Mouse (Mus musculus) midbrain, embryonic 13.5 days (tissue): ENCODE results near the gene Jtb. TPM values are rescaled to one million over a fixed set of nuclear protein-coding genes. Genes with fewer than 3 reads are reported as not detected.
A peak's percentile ranks its signal among the peaks of the same experiment; 100 is the strongest.

Experiments used
- ATAC-seq: fragments of 200-750 bp; cut with Nextera tagmentation; 2 replicates; pipeline ENCODE4 v1.8.0; 2017; ENCODE audit warnings: mild to moderate bottlenecking, moderate TSS enrichment, moderate library complexity
- H3K27ac ChIP-seq: fragments of 300-500 bp; sonication (generic); 2 replicates; pipeline ENCODE4 v1.5.1; 2015; ENCODE audit warnings: inconsistent platforms, mild to moderate bottlenecking, moderate library complexity
- H3K27me3 ChIP-seq: fragments of 300-500 bp; sonication (generic); 2 replicates; pipeline ENCODE4 v1.6.1; 2015; ENCODE audit warnings: mild to moderate bottlenecking, inconsistent platforms
- H3K36me3 ChIP-seq: fragments of 300-500 bp; sonication (generic); 2 replicates; pipeline ENCODE4 v1.6.1; 2015; ENCODE audit warnings: mild to moderate bottlenecking, inconsistent platforms
- H3K4me1 ChIP-seq: fragments of 300-500 bp; sonication (generic); replicated peaks from 2 replicates; pipeline ENCODE4 v1.6.1; 2015; ENCODE audit warnings: inconsistent platforms
- H3K4me2 ChIP-seq: fragments of 300-500 bp; sonication (generic); replicated peaks from 2 replicates; pipeline ENCODE4 v1.6.1; 2015; ENCODE audit warnings: moderate library complexity, mild to moderate bottlenecking, inconsistent platforms
- H3K4me3 ChIP-seq: fragments of 300-500 bp; sonication (generic); replicated peaks from 2 replicates; pipeline ENCODE4 v1.5.1; 2015; ENCODE audit warnings: mild to moderate bottlenecking, inconsistent platforms
- H3K9ac ChIP-seq: fragments of 300-500 bp; sonication (generic); replicated peaks from 2 replicates; pipeline ENCODE4 v1.6.1; 2015; ENCODE audit warnings: mild to moderate bottlenecking, inconsistent platforms
- H3K9me3 ChIP-seq: fragments of 300-500 bp; sonication (generic); 2 replicates; pipeline ENCODE4 v1.6.1; 2016; ENCODE audit warnings: mild to moderate bottlenecking, inconsistent platforms
- WGBS: fragments of 180-500 bp; shearing (Covaris S2); methylation state at CpG from one replicate; pipeline ENCODE4 v1.1.7; 2015; 5-methylcytosine and 5-hydroxymethylcytosine counted together
- polyA plus RNA-seq: library from polyadenylated mRNA; unstranded; fragments of >200 nt; fragmentation: Nextera tagmentation; extraction: Ambion mirVana; gene quantifications from 2 replicates; pipeline ENCODE4 v1.2.1, GENCODE M21; 2015

Gene Jtb
- polyA plus RNA-seq, 1 experiment from 2014 or later: 97.6 TPM

DNA sequence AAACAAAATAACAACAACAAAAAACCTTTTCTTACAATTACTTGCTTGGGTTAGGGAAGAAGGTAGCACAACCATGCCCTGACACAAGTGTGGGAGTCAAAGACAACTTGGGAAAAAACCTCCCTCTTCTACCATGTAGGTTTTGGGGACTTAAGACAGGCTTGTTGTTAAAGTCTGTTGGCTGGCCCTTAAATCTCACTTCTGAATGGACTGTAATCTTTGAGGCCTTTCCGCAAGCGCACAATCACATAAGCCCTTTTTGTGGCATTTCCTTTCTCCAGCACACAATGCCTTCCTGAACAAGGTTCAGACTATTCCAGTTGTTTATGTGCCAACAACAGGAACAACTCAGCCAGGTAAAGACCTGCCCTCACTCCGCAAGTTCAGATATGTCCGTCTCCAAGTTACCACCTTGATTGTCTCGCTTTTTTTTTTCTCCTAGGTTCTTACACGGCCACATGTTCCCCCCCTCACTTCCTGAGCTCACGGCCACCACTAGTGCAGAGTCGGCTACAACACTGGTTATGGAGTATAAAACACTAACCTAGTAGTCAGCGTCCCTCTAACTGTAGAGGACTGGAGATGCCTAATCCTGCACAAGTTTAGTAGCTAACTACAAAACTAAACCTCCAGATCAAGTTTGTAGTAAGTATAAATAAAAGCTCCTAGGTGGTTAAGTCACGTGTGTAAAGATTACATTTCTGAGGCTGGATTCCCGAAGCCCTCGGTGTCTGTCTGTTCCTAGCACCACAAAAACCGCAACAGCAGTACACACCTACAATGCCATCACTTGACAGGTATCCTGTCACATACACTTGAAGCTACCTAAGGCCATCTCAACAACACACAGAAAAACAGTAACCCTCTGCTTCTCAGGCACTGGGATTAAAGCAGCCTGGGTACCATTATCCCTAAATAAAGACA is 19.7 kb upstream of the Jtb start:
- Histone ChIP-seq H3K9me3 (no peaks in the 10 kb centered on the region), H3K4me1 (peaks cover 33% of the 10 kb centered on the region), H3K4me2 (peak overlapping the region; percentile 89), H3K9ac (peak overlapping the region; percentile 88), H3K4me3 (peak overlapping the region; percentile 84), H3K27me3 (no peaks in the 10 kb centered on the region), H3K36me3 (peaks cover 51% of the 10 kb centered on the region), H3K27ac (no peak overlapping the region)
- 89% methylated on average over 13 of the region's 13 CpGs for WGBS
- ATAC-seq: no peak

DNA sequence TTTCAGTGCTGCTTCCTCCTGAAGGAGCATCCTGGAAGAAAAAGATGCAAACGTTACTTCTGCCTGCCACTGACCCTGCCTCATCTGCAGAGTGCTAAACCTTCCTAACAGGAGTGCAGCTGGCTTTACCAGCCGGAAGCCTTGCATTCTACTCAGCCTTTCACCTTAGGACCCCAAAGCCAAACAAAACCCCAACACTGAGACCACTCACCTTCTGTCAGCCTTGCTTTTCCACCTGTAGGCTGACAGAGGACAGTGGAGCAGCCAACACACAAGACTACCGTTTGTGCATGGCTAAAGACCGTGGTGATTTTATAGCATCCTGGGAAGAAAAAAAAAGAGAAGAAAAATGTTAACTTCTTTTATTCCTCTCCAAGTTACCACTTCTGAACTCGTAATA is 18.7 kb upstream of the Jtb start:
- no peaks in the 10 kb centered on the region for H3K9me3 ChIP-seq
- ATAC-seq: no peak
- no peak overlapping the region; the same call in none of the 2 replicates for H3K27ac ChIP-seq
- H3K9ac ChIP-seq: peak overlapping the region; percentile 88
- no peaks in the 10 kb centered on the region for H3K27me3 ChIP-seq
- H3K4me3 ChIP-seq: peak overlapping the region; percentile 84
- H3K4me2 ChIP-seq: peak overlapping the region; percentile 89
- WGBS: 18% methylated on average over 5 of the region's 5 CpGs
- peaks cover 33% of the 10 kb centered on the region for H3K4me1 ChIP-seq
- peaks cover 43% of the 10 kb centered on the region for H3K36me3 ChIP-seq

DNA sequence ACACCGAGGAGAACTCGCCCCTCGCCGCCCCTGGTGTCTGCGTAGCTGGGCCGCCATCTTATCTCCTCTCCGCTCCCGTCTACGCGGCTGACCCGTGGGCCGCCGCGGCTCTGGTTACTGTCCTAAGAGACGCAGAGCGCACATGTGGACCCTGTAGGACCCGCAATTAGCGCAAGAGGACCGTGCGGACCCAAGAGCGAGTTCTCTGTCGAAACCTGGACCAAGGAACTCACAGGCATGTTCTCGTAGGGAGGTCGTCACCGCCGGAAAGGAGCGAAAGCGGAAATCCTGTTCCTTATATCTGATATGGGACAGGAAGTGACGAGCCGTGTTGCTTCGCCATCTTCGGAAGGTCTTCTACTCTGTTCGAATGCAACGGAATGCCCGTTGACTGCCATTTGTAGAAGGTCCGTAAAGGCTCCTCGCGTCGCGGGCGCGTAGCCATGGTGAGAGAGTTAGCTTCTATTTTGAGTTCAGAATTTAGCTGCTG is 18.0 kb upstream of the Jtb start, which contains the start of the genes Rps27 and Rab13:
Rps27 (minus strand) TSS at position 275 of the 490 bp plus-strand sequence.
Rab13 (plus strand) TSS at position 319 of the 490 bp plus-strand sequence.
- no peaks in the 10 kb centered on the region for H3K27me3 ChIP-seq
- H3K9ac ChIP-seq: peak within 1 kb of the TSS; percentile 88
- H3K4me2 ChIP-seq: peak within 1 kb of the TSS; percentile 89
- no peaks in the 10 kb centered on the region for H3K9me3 ChIP-seq
- peak within 1 kb of the TSS; percentile 84 for H3K4me3 ChIP-seq
- peak within 1 kb of the TSS; percentile 87 for H3K27ac ChIP-seq
- ATAC-seq: peak; percentile 97
- under 1% methylated on average over 42 of the region's 42 CpGs for WGBS
- H3K36me3 ChIP-seq: peaks cover 36% of the 10 kb centered on the region
- peaks cover 33% of the 10 kb centered on the region for H3K4me1 ChIP-seq

DNA sequence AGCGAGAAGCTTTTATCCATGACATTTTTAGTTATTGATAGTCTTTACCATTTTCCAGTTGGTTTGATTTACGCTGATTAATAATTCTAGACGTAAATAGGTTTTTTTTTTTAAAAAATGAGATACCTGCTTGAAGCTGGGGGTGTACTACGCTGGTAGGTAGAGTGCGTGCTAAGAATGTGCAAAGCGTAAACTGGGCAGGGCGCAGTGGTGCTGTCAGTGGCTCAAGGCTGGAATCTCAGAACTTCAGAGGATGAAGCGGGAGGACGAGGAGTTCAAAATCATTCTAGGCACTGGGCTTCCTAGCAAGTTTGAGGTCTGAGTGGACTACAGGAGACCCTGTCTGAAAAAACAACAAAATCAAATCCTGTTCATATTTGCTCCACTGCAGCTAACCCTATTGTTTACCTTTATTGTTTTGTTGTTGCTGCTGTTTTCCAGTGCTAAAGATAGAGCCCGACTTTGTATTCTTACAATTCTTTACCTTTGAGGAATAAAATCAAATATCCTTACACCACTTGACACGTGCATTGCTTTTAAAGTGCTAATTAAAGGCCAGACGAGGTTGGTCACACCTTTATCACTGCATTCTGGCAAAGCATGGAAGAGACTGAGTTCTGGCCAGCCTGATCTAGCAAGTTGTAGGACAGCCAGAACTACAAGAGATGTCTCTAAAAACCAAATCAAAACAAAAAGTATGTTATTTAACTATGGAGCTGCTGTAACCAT is 17.3 kb upstream of the Jtb start:
- no peaks in the 10 kb centered on the region for H3K9me3 ChIP-seq

DNA sequence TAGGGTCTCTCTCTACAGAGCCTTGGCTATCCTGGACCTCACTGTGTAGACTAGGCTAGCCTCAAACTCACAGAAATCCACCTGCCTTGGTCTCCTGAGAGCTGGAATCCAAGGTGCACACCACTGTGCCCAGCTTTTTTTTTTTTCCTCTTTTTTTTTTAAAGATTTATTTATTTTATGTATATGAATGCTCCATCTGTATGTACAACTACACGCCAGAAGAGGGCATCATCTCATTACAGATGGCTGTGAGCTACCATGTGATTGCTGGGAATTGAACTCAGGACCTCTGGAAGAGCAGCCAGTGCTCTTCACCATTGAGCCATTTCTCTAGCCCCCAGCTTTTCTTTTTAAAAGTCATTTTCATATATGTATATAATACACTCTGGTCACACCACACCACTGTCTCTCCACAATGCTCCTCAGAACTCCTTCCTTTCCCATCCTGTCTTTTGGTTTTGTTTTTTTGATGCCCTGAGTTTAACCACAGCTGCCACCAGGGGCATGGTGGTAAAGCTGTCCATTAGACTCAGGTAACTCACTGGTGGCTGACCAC is 15.5 kb upstream of the Jtb start:
- peaks cover 15% of the 10 kb centered on the region for H3K36me3 ChIP-seq
- peaks cover 40% of the 10 kb centered on the region for H3K4me1 ChIP-seq
- H3K9me3 ChIP-seq: no peaks in the 10 kb centered on the region
- 48% methylated on average over 1 of the region's 1 CpGs for WGBS
- H3K4me2 ChIP-seq: no peak overlapping the region
- no peak overlapping the region for H3K27ac ChIP-seq
- H3K27me3 ChIP-seq: no peaks in the 10 kb centered on the region
- no peak overlapping the region for H3K4me3 ChIP-seq
- ATAC-seq: no peak
- no peak overlapping the region for H3K9ac ChIP-seq

More for the DNA sequence above, 17.3 kb upstream of the Jtb start:
- Histone ChIP-seq H3K4me1 (peaks cover 33% of the 10 kb centered on the region), H3K36me3 (peaks cover 29% of the 10 kb centered on the region), H3K4me2 (peak overlapping the region; percentile 89), H3K27me3 (no peaks in the 10 kb centered on the region), H3K4me3 (peak overlapping the region; percentile 84), H3K27ac (peak overlapping the region; percentile 55), H3K9ac (peak overlapping the region; percentile 88)
- 11% methylated on average over 12 of the region's 12 CpGs for WGBS
- ATAC-seq: peak; percentile 75

DNA sequence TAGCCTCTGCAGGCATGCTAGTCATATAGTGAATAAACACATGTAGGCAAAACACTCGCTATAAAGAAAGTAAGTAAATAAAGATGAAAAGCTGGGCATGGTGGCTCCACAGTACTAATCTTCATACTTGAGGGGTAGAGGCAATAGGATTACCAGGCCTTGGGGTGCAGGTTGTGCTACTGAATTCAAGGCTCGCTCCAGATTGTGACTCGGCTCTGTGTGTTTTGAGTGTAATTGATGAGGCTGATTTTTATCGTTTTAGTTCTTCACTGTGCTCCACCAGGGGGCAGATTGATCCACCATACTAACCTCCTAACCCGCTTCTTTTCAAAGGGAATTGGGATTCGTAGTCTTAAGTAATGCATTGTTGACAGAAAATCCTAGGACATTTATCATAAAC is 11.3 kb upstream of the Jtb start:
- 14% methylated on average over 6 of the region's 6 CpGs for WGBS
- peak; percentile 53 for ATAC-seq
- peak overlapping the region; percentile 56 for H3K27ac ChIP-seq
- H3K4me3 ChIP-seq: peak overlapping the region; percentile 43
- H3K9ac ChIP-seq: peak overlapping the region; percentile 71; the same call in 1 of the 2 replicates
- H3K27me3 ChIP-seq: no peaks in the 10 kb centered on the region
- H3K36me3 ChIP-seq: peaks cover 5% of the 10 kb centered on the region; the same call in 1 of the 2 replicates
- peak overlapping the region; percentile 78 for H3K4me2 ChIP-seq
- peaks cover 17% of the 10 kb centered on the region for H3K4me1 ChIP-seq
- no peaks in the 10 kb centered on the region for H3K9me3 ChIP-seq

DNA sequence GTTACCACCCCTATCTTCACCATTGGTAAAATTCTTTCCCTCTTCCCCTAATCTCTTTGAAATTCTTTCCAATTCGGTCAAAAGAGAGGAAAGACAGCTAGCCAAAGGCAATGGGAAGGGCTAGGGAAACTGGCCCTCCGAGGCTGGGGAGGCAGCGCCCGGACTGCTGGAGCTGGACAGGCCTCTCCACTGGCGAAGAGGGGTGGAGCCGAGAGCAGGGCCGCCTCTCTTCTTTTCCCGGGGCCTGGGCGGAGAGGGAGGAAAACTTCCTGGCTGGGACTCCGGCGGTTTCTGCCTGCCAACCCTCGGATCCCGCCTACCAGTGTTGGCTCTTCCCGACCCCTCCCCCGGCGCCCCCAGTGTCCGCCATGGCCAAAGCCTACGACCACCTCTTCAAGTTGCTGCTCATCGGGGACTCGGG is 10.9 kb upstream of the Jtb start:
- peak; percentile 86 for ATAC-seq
- H3K27ac ChIP-seq: peak overlapping the region; percentile 56; the same call in 1 of the 2 replicates
- peak overlapping the region; percentile 78 for H3K4me2 ChIP-seq
- peak overlapping the region; percentile 43 for H3K4me3 ChIP-seq
- WGBS: under 1% methylated on average over 20 of the region's 20 CpGs
- peak overlapping the region; percentile 71 for H3K9ac ChIP-seq
- no peaks in the 10 kb centered on the region for H3K27me3 ChIP-seq
- H3K9me3 ChIP-seq: no peaks in the 10 kb centered on the region
- peaks cover 17% of the 10 kb centered on the region for H3K4me1 ChIP-seq
- H3K36me3 ChIP-seq: peaks cover 8% of the 10 kb centered on the region

DNA sequence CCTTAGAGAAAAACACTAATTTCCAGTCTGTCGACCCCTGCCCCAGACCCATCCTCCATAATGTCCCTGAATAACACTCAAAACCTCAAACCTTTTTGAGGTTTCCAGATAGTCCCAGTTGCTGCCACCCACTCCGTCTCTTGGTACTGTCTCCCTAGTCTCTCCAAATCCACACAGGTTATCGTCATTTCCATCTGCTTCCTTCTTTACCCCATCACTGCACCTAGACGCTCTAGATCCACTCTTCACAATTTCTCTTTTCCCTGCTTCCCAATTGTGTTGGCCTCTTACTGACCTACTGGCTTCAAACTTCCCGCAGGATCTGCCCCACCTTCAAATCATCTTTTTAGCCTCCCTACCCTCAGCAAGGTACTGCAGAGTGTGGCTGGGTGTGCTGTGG is 10.3 kb upstream of the Jtb start:
- Histone ChIP-seq H3K27ac (no peak overlapping the region), H3K4me3 (peak overlapping the region; percentile 43), H3K9me3 (no peaks in the 10 kb centered on the region), H3K4me2 (peak overlapping the region; percentile 78), H3K9ac (no peak overlapping the region), H3K4me1 (peaks cover 17% of the 10 kb centered on the region), H3K27me3 (no peaks in the 10 kb centered on the region), H3K36me3 (peaks cover 12% of the 10 kb centered on the region)
- WGBS: 24% methylated on average over 5 of the region's 5 CpGs
- ATAC-seq: no peak

DNA sequence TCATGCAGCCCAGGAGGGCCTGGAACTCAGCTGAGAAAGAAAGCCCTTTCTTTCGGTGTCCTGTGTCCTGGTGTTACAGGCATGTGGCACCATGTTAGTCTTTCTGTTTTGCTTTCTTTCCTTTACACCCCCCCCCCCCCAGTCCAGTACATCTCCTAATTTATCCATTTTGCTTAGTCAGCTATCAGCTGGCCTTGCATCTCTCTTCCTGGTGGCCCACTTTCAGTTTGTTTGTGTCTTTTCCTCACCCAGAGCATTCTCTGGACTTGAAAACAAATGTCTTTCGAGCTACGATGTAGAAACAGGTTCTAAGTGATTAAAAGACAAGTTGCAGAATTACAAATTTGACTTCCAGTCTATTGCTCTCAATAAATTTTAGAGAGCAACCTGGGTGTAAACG is 8.9 kb upstream of the Jtb start:
- peaks cover 12% of the 10 kb centered on the region for H3K36me3 ChIP-seq
- no peak overlapping the region for H3K9ac ChIP-seq
- H3K9me3 ChIP-seq: no peaks in the 10 kb centered on the region
- H3K4me3 ChIP-seq: no peak overlapping the region
- no peak overlapping the region for H3K4me2 ChIP-seq
- H3K27me3 ChIP-seq: no peaks in the 10 kb centered on the region
- H3K27ac ChIP-seq: no peak overlapping the region
- H3K4me1 ChIP-seq: peaks cover 17% of the 10 kb centered on the region
- ATAC-seq: no peak
- WGBS: 91% methylated on average over 4 of the region's 4 CpGs

DNA sequence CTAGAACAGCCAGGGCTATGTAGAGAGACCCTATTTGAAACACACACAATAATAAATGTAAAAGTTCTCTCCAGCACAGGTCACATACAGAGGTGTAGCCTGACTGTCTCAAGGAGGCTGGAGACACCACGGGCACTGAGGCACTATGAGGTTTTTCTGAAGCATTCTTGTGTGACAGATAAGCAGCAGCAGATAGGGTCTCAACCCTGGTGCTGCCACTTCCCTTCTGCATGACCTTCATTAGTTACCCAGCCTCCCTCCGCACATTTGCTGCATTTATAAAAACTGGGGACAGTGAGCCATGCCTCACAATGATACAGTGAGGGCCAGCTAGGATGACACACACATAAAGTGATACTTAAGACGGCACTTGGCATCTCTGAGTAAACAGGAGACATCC is 8.5 kb upstream of the Jtb start:
- WGBS: 85% methylated on average over 3 of the region's 3 CpGs
- no peak overlapping the region for H3K4me3 ChIP-seq

DNA sequence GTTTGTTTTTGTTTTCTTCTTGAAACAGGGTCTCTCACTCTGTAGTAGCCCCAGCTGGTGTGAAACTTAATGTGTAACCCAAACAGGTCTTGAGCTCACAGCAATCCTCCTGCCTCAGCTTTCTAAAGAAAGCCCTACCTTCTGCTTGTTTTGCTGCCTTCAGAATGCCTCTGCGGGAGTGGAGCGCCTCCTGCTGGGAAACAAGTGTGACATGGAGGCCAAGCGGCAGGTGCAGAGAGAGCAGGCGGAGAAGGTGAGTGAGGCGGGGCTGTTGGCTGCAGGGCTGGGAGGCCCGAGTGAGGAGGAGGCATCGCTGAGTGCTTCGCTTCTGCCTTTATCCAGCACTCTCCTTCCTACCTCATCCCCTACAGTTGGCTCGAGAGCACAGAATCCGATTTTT is 7.1 kb upstream of the Jtb start:
- Histone ChIP-seq H3K9ac (no peak overlapping the region), H3K27me3 (no peaks in the 10 kb centered on the region), H3K4me3 (no peak overlapping the region), H3K27ac (no peak overlapping the region), H3K9me3 (no peaks in the 10 kb centered on the region), H3K4me2 (no peak overlapping the region), H3K4me1 (peaks cover 17% of the 10 kb centered on the region), H3K36me3 (peaks cover 12% of the 10 kb centered on the region)
- 86% methylated on average over 10 of the region's 10 CpGs for WGBS
- ATAC-seq: no peak

More for the DNA sequence above, 8.5 kb upstream of the Jtb start:
- H3K36me3 ChIP-seq: peaks cover 12% of the 10 kb centered on the region
- no peak overlapping the region for H3K4me2 ChIP-seq
- no peaks in the 10 kb centered on the region for H3K27me3 ChIP-seq
- H3K9me3 ChIP-seq: no peaks in the 10 kb centered on the region
- peaks cover 17% of the 10 kb centered on the region for H3K4me1 ChIP-seq
- no peak overlapping the region for H3K27ac ChIP-seq
- no peak overlapping the region for H3K9ac ChIP-seq
- ATAC-seq: no peak
